Mouse (Mus musculus): Measurements from ENCODE around the gene Hnf1b.

GRCm38 (mm10) chr11:83839451-83839850, 10.4 kb upstream of the Hnf1b start:
- TF ChIP-seq CTCF (IDR thresholded peaks at IDR 0.05; ENCODE audit: low read depth) (no peak), EP300 (IDR thresholded peaks at IDR 0.05; ENCODE audit: low read depth) (no peak)
